Mouse (Mus musculus): ENCODE measurements at regions not wholly inside any gene's neighbourhood (a gene's known extent, or its start where the extent isn't known, plus 50 kb on each side); places are given as distances from the start of the nearest gene placed in this dataset.

DNA sequence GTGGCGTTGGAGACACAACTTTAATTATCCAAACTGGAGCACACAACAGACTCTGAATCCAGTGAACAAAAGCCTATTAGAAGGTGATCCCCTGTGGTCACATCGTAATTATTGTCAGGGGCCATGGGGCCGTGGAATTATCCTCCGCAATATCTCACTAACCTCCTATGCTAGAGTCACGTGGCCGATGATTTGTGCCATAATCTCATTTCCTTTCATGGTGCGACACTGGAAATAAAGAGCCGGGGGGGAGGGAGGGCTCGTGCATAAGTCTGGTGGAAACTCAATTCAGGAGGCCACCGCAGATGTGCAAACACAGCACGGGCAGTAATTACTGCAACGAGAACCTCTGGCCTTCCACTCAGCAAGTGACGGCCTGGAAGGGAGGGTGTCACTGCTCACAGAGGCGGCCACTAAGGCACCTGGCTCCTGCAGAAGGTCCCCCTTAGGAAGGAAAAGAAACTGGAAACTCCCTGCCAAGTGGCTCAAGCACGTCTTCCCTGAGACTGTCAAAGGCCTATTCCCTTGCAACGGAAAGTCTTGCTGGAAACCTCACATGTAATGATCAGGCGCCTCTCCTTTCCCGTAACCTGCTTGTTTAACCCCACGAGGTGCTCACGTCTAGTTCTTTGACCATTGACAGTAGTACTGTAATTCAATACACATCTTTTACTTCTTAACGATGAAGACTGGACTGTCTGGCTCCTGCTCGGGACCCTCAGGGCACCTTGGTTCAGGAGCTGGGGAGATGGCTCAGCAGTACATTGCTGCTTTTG lies 65.6 kb upstream of the Gm10260 start:
- no peak for TF ChIP-seq EP300 (IDR thresholded peaks at IDR 0.05; ENCODE audit: insufficient read depth, low read depth, low read length)
- TF ChIP-seq POLR2A (IDR thresholded peaks at IDR 0.05; ENCODE audit: insufficient read depth, low read length): no peak
- TF ChIP-seq CTCF (IDR thresholded peaks at IDR 0.05; ENCODE audit: low read depth, low read length): no peak
